Mouse (Mus musculus) limb, embryonic 10.5 days (tissue): ENCODE results near the gene Atad1. TPM values are rescaled to one million over a fixed set of nuclear protein-coding genes. Genes with fewer than 3 reads are reported as not detected.
"Not testable (repeated sequence)": the region's sequence is repeated elsewhere in the genome, so short reads cannot be mapped to it uniquely, and the experiment has no call there.

Experiments used
- DNase-seq: peaks from one replicate; pipeline ENCODE4 v3.0.0-alpha.2; 2017; ENCODE audit warnings: low spot score
- H3K27ac ChIP-seq: fragments of 300-500 bp; sonication (generic); 2 replicates; pipeline ENCODE4 v1.5.1; 2016; ENCODE audit warnings: mild to moderate bottlenecking
- H3K27me3 ChIP-seq: fragments of 300-500 bp; sonication (generic); 2 replicates; pipeline ENCODE4 v1.6.1; 2016; ENCODE audit warnings: low read depth, mild to moderate bottlenecking; ENCODE audit not compliant: poor library complexity, severe bottlenecking
- H3K36me3 ChIP-seq: fragments of 300-500 bp; sonication (generic); 2 replicates; pipeline ENCODE4 v1.6.1; 2016; ENCODE audit warnings: mild to moderate bottlenecking, moderate library complexity
- H3K4me1 ChIP-seq: fragments of 300-500 bp; sonication (generic); 2 replicates; pipeline ENCODE4 v1.6.1; 2016
- H3K4me3 ChIP-seq: fragments of 300-500 bp; sonication (generic); 2 replicates; pipeline ENCODE4 v1.5.1; 2016; ENCODE audit warnings: mild to moderate bottlenecking, moderate library complexity
- H3K9me3 ChIP-seq: fragments of 300-500 bp; sonication (generic); replicated peaks from 2 replicates; pipeline ENCODE4 v1.6.1; 2016; ENCODE audit warnings: mild to moderate bottlenecking
- WGBS: fragments of 180-500 bp; shearing (Covaris S2); methylation state at CpG from one replicate; pipeline ENCODE4 v1.1.7; 2016; 5-methylcytosine and 5-hydroxymethylcytosine counted together
- polyA plus RNA-seq: library from polyadenylated mRNA; unstranded; fragments of >200 nt; fragmentation: Nextera tagmentation; extraction: Ambion mirVana; gene quantifications from 2 replicates; pipeline ENCODE4 v1.2.1, GENCODE M21; 2016

Atad1 gene
- polyA plus RNA-seq: 62.5 and 71.7 TPM in 2 replicates

DNA sequence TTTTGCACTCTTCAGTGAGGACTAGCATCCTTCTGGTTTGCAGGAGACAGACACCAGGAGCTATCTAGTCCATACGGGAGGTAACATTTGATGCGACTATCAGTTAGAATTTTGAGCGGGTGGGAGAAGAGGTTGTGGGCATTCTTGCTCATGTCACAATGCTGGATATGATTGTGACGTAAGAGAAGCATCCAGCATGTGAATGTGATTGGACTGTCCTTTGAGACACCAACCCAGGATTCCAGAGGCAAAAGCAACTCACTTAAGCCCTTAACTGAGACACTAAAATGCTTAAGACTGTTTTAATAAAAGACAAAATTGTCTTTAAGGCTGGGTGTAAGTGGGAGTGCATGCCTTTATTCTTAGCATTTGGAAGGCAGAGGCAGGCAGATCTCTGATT lies at the start of gene Atad1:
Atad1 (minus strand) TSS at position 101 of the 400 bp plus-strand sequence.
- no peaks in the 10 kb centered on the region for H3K9me3 ChIP-seq
- no peaks in the 10 kb centered on the region for H3K4me1 ChIP-seq
- no peak within 1 kb of the TSS for H3K27ac ChIP-seq
- no peaks in the 10 kb centered on the region for H3K36me3 ChIP-seq
- DNase-seq: no peak
- no peaks in the 10 kb centered on the region for H3K27me3 ChIP-seq
- WGBS: 95% methylated on average over 4 of the region's 4 CpGs
- no peak within 1 kb of the TSS for H3K4me3 ChIP-seq

DNA sequence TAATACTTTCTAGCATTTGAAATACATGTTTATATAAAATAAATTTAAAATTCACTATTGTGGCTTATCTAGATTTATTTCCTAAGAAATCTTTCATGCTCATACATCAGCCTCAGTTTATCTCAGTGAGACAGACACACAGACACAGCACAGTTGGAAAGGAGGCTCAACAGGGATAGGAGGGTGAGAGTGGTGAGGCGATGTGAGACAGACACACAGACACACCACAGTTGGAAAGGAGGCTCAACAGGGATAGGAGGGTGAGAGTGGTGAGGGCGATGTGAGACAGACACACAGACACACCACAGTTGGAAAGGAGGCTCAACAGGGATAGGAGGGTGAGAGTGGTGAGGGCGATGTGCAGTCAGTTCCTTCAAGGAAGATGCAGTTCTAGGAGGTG lies 48.4 kb upstream of the Atad1 start:
- H3K9me3 ChIP-seq, H3K4me3 ChIP-seq, H3K4me1 ChIP-seq, DNase-seq, H3K27me3 ChIP-seq, H3K27ac ChIP-seq: not testable (repeated sequence)
- H3K36me3 ChIP-seq: peaks cover 13% of the 10 kb centered on the region
- 92% methylated on average over 3 of the region's 3 CpGs for WGBS

DNA sequence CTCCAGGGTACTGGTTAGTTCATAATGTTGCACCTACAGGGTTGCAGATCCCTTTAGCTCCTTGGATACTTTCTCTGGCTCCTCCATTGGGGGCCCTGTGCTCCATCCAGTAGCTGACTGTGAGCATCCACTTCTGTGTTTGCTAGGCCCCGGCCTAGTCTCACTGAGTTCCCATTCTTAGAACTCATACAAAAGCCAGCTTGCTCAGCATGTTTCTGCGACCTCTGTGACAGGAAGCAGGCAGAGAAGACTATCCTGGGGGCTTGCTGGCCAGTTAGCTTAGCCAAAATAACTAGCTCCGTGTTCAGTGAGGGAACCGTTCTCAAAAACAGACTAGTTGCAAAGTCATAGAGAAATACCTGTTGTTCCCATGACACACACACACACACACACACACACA lies 47.8 kb upstream of the Atad1 start:
- H3K4me3 ChIP-seq, DNase-seq, H3K9me3 ChIP-seq, H3K4me1 ChIP-seq, H3K27me3 ChIP-seq, H3K27ac ChIP-seq: not testable (repeated sequence)
- 70% methylated on average over 4 of the region's 4 CpGs for WGBS
- H3K36me3 ChIP-seq: peaks cover 17% of the 10 kb centered on the region

DNA sequence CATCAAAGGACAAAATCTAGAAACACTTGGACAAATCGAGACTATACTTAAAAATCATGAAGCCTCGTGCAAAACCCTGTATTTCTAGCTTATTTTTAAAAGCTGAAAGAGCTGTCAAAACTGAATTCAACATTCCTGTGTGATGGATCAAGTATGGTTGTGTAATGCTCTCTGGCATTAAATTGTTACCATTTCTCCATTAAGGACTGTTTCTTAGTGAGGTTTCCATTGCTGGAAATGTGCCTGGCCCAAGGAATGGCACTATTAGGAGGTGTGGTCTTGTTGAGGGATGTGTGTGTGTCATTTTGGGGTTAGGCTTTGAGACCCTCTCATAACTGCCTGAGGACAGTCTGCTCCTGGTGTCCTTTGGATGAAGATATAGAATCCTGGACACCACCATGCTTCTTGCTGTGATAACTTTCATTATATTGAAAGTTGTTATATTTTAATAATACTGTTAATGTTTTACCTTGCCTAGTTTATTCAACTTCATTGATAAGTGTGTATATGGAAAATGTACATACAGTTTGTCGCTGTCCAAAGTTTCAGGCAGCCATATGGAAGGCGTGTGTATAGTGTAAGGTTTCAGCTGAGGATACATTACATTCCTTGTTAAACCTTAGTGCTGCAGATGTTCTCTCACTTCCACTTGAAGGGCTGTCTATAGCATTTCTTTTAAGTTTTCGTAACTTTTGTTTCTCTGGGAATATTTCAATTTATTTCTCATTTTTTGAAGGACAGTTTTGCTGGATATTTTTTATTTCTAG lies 41.9 kb upstream of the Atad1 start:
- Histone ChIP-seq H3K9me3 (no peaks in the 10 kb centered on the region), H3K4me1 (peaks cover 2% of the 10 kb centered on the region; the same call in 1 of the 2 replicates), H3K4me3 (no peak overlapping the region), H3K27ac (no peak overlapping the region), H3K36me3 (peaks cover 17% of the 10 kb centered on the region), H3K27me3 (no peaks in the 10 kb centered on the region)
- WGBS: 92% methylated on average over 5 of the region's 5 CpGs
- DNase-seq: no peak

DNA sequence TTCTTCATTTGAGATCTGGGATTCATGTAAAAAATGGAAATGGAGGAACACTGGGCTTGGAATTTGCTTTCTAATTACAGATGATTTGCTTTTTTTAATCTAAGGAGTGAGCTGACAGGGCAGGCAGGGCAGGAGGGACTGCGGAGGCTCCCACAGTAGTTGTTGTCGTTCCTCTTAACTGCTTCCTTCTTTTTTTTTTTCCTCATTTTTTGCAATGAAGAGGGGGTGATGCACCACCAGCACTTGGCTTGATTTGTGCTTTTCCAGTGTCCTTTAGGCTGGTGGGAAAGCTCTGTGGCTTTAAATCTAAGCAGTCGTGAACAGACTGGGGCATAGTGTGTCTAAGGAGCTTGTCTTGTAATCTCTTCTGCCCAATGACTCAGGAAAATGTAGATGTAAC lies 39.5 kb upstream of the Atad1 start:
- Histone ChIP-seq H3K4me3 (no peak overlapping the region), H3K27me3 (no peaks in the 10 kb centered on the region), H3K36me3 (peaks cover 10% of the 10 kb centered on the region; the same call in 1 of the 2 replicates), H3K27ac (no peak overlapping the region), H3K9me3 (no peaks in the 10 kb centered on the region), H3K4me1 (peaks cover 2% of the 10 kb centered on the region; the same call in 1 of the 2 replicates)
- 86% methylated on average over 3 of the region's 3 CpGs for WGBS
- DNase-seq: no peak

DNA sequence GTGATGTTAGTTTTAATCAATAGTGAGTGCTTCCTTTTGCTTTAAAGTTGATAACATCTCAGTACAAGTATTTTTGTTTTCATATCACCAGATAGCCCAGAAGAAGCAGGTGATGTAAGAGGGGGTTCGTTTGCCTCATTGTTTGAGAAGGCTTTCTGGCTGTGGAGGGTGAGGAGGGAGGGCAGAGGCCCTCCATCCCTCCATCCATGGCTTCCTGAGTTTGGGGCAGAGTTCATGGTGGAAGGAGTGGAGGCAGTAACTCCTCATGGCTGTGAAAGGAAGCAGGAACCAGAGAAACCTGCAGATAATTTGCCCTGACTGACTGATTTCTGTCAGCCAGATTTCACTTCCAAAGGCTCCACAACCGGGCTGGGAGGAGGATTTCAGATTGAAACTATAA lies 38.8 kb upstream of the Atad1 start:
- peaks cover 14% of the 10 kb centered on the region for H3K36me3 ChIP-seq
- 62% methylated on average over 2 of the region's 2 CpGs for WGBS
- peaks cover 2% of the 10 kb centered on the region; the same call in 1 of the 2 replicates for H3K4me1 ChIP-seq
- H3K9me3 ChIP-seq: no peaks in the 10 kb centered on the region
- DNase-seq: no peak
- H3K27ac ChIP-seq: no peak overlapping the region
- no peaks in the 10 kb centered on the region for H3K27me3 ChIP-seq
- H3K4me3 ChIP-seq: no peak overlapping the region

DNA sequence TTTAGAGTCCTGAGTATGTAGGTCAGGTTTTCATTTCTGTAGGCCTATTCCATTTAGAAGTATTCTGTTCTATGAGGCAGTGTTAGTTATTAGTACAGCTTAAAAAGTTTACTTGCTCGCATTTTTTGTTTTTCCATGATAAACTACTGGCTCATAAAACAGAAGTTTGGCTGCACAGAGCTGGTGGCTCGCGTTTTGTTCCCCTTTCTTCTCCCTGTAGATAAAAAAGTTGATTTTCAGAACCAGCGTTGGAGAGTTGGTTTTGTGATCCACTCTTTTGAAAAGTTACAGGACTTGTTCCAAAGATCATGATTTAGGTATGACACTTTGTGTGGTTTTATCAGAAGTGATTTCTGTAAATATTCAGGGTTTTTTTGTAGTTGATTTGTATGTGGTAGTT lies 22.9 kb upstream of the Atad1 start:
- no peak for DNase-seq
- no peaks in the 10 kb centered on the region for H3K9me3 ChIP-seq
- H3K4me1 ChIP-seq: peaks cover 13% of the 10 kb centered on the region
- H3K36me3 ChIP-seq: peaks cover 31% of the 10 kb centered on the region
- H3K27me3 ChIP-seq: no peaks in the 10 kb centered on the region
- H3K27ac ChIP-seq: no peak overlapping the region
- WGBS: 94% methylated on average over 4 of the region's 4 CpGs
- no peak overlapping the region for H3K4me3 ChIP-seq

DNA sequence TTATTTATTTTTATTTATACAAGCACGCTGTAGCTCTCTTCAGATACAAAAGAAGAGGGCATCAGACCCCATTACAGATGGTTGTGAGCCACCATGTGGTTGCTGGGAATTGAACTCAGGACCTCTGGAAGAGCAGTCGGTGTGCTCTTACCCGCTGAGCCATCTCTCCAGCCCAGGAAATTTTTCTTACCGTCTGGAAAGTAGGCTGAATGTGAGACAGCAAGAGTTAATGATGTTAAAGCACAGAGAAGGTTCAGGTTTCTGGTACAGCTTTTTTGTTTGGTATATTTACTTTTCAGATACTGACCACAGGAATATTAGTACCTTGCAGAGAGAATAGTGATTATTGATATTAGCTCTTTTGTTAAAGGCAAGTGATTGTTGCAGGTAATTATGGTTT lies 21.6 kb upstream of the Atad1 start:
- H3K9me3 ChIP-seq: no peaks in the 10 kb centered on the region
- no peaks in the 10 kb centered on the region for H3K27me3 ChIP-seq
- peaks cover 13% of the 10 kb centered on the region for H3K4me1 ChIP-seq
- H3K4me3 ChIP-seq: no peak overlapping the region
- no peak overlapping the region for H3K27ac ChIP-seq
- DNase-seq: no peak
- peaks cover 28% of the 10 kb centered on the region for H3K36me3 ChIP-seq
- WGBS: 71% methylated on average over 4 of the region's 4 CpGs

DNA sequence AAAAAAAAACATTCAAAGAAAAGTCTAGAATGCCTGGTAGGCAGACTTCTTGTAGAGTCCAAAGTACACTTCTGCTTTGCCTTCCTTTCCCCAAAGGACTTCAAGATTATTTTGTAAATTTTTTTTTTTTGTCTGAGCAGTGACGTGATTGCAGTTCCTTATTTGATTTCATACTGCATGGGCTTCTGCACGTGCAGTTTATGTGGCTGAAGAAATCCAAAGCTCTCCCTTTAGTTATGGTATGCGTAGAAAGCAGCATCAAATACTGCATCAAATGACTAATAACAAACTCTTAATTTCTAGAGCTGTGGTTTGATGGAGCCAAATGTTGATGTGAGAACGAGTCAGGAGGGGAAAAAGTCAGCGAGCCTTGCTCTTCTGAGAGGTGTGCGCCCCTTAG lies 20.9 kb upstream of the Atad1 start:
- Histone ChIP-seq H3K36me3 (peaks cover 23% of the 10 kb centered on the region), H3K27me3 (no peaks in the 10 kb centered on the region), H3K9me3 (no peaks in the 10 kb centered on the region), H3K4me1 (peaks cover 13% of the 10 kb centered on the region), H3K27ac (no peak overlapping the region), H3K4me3 (peak overlapping the region; percentile 86)
- WGBS: 56% methylated on average over 6 of the region's 6 CpGs
- no peak for DNase-seq

DNA sequence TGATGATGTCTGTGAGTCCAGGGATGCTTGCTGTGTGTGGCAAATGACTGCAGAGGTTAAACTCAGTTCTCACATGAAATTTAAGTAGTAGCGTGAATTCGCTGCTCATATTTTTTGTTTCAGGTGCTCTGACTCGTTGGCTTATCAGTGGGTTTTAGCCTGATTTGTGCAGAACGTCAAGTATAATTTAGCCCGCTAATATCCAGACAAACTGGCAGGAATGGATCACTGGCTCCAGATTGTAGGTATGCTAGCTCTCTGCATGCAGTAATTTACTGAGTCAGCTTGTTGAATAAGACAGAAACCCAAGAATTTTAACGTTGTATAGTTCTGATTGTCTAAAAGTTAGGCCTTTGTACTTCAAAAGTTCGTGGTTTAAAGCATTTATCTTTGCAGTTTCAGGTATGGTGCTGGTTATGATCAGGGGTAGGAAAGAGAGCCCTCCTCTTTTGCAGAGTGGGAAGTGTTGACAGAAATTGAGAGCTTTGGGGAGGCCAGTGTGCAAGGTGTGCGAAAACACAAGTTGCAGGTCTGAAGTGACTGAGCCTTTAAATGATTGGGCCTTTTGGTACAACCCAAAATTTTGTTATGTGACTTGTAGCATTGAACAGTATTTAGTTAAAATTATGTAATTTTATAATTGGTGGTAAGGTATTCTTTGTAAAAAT lies 19.9 kb upstream of the Atad1 start:
- Histone ChIP-seq H3K4me1 (peaks cover 20% of the 10 kb centered on the region), H3K36me3 (peaks cover 16% of the 10 kb centered on the region), H3K4me3 (peak overlapping the region; percentile 86), H3K27me3 (peaks cover 7% of the 10 kb centered on the region), H3K9me3 (no peaks in the 10 kb centered on the region), H3K27ac (no peak overlapping the region)
- DNase-seq: no peak
- 3% methylated on average over 8 of the region's 8 CpGs for WGBS

DNA sequence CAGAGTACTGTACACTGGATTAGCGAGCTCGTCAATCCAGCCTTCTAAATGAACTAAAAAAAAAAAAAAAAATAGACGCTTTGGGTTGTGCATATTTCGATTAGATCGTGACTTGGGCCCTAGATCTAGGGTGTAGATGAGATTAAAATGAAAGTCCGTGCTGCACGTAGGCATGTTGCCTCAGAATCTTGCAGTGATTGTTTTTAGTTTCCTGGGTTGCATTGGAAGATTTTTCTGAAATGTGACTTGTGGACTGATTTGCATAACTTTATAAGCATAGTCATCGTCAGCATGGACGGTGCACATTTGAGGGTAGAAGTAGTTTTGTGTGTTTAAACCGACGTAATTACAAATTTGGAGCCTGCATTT lies 19.2 kb upstream of the Atad1 start:
- peaks cover 20% of the 10 kb centered on the region for H3K4me1 ChIP-seq
- H3K9me3 ChIP-seq: no peaks in the 10 kb centered on the region
- H3K36me3 ChIP-seq: peaks cover 14% of the 10 kb centered on the region
- DNase-seq: no peak
- peak overlapping the region; percentile 98; the same call in 1 of the 2 replicates for H3K27ac ChIP-seq
- 1% methylated on average over 11 of the region's 11 CpGs for WGBS
- H3K27me3 ChIP-seq: peaks cover 12% of the 10 kb centered on the region
- H3K4me3 ChIP-seq: peak overlapping the region; percentile 86

DNA sequence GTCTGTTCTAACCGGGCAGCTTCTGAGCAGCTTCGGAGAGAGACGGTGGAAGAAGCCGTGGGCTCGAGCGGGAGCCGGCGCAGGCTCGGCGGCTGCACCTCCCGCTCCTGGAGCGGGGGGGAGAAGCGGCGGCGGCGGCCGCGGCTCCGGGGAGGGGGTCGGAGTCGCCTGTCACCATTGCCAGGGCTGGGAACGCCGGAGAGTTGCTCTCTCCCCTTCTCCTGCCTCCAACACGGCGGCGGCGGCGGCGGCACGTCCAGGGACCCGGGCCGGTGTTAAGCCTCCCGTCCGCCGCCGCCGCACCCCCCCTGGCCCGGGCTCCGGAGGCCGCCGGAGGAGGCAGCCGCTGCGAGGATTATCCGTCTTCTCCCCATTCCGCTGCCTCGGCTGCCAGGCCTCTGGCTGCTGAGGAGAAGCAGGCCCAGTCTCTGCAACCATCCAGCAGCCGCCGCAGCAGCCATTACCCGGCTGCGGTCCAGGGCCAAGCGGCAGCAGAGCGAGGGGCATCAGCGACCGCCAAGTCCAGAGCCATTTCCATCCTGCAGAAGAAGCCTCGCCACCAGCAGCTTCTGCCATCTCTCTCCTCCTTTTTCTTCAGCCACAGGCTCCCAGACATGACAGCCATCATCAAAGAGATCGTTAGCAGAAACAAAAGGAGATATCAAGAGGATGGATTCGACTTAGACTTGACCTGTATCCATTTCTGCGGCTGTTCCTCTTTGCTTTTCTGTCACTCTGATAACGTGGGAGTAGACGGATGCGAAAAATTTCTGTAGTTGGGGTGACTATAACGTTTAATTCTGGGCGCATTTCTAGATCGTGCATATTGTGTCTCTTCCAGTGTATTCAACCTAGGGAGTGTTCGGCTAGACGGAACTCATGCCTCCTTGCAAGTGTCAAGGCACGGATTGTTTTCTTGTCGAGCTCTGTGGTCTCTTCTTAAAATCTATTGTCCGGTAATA lies 18.5 kb upstream of the Atad1 start:
- H3K9me3 ChIP-seq: no peaks in the 10 kb centered on the region
- H3K27me3 ChIP-seq: peaks cover 18% of the 10 kb centered on the region
- WGBS: under 1% methylated on average over 68 of the region's 69 CpGs
- peaks cover 7% of the 10 kb centered on the region for H3K36me3 ChIP-seq
- DNase-seq: peak; percentile 82
- H3K27ac ChIP-seq: peak overlapping the region; percentile 98
- H3K4me1 ChIP-seq: peaks cover 20% of the 10 kb centered on the region
- peak overlapping the region; percentile 86 for H3K4me3 ChIP-seq
